Mouse (Mus musculus) limb, embryonic 14.5 days (tissue): ENCODE data around the gene St3gal3. TPM values are rescaled to one million over a fixed set of nuclear protein-coding genes. Genes with fewer than 3 reads are reported as not detected.

ENCODE experiments used
- ATAC-seq: fragments of 200-750 bp; cut with Nextera tagmentation; 2 replicates; pipeline ENCODE4 v1.8.0; 2017; ENCODE audit warnings: low read depth, moderate number of reproducible peaks, moderate TSS enrichment; ENCODE audit not compliant: low FRiP score
- DNase-seq: peaks from one replicate; pipeline ENCODE4 v3.0.0-alpha.2; 2015; ENCODE audit warnings: low spot score
- H3K27ac ChIP-seq: fragments of 300-500 bp; sonication (generic); replicated peaks from 2 replicates; pipeline ENCODE4 v1.5.1; 2014; ENCODE audit warnings: low read depth, mild to moderate bottlenecking, low read length, moderate library complexity, mixed read lengths
- H3K27me3 ChIP-seq: fragments of 300-500 bp; sonication (generic); 2 replicates; pipeline ENCODE4 v1.6.1; 2014; ENCODE audit warnings: low read length, mixed read lengths; ENCODE audit not compliant: control insufficient read depth, insufficient read depth
- H3K36me3 ChIP-seq: fragments of 300-500 bp; sonication (generic); 2 replicates; pipeline ENCODE4 v1.6.1; 2014; ENCODE audit warnings: mild to moderate bottlenecking, low read length, moderate library complexity, mixed read lengths; ENCODE audit not compliant: control insufficient read depth, insufficient read depth
- H3K4me1 ChIP-seq: fragments of 300-500 bp; sonication (generic); 2 replicates; pipeline ENCODE4 v1.6.1; 2014; ENCODE audit warnings: antibody characterized with exemption, low read length, mixed read lengths; ENCODE audit not compliant: control insufficient read depth, insufficient read depth
- H3K4me2 ChIP-seq: fragments of 300-500 bp; sonication (generic); replicated peaks from 2 replicates; pipeline ENCODE4 v1.6.1; 2014; ENCODE audit warnings: low read depth, mild to moderate bottlenecking, low read length, moderate library complexity; ENCODE audit not compliant: severe bottlenecking
- H3K4me3 ChIP-seq: fragments of 300-500 bp; sonication (generic); replicated peaks from 2 replicates; pipeline ENCODE4 v1.5.1; 2014; ENCODE audit warnings: low read length
- H3K9ac ChIP-seq: fragments of 300-500 bp; sonication (generic); 2 replicates; pipeline ENCODE4 v1.6.1; 2014; ENCODE audit warnings: mild to moderate bottlenecking, low read depth, low read length, moderate library complexity; ENCODE audit not compliant: severe bottlenecking
- H3K9me3 ChIP-seq: fragments of 300-500 bp; sonication (generic); 2 replicates; pipeline ENCODE4 v1.6.1; 2016; ENCODE audit warnings: low read length; ENCODE audit not compliant: control insufficient read depth
- POLR2A ChIP-seq: fragments of 200-500 bp; IDR thresholded peaks from 2 replicates; pipeline ENCODE4 v1.8.0; 2012; ENCODE audit warnings: inconsistent platforms, mild to moderate bottlenecking, moderate library complexity, borderline replicate concordance; ENCODE audit not compliant: insufficient read depth, insufficient read length; ENCODE audit errors: extremely low read depth
- WGBS: fragments of 180-500 bp; shearing (Covaris S2); extraction: QIAGEN DNeasy Blood & Tissue Kit; methylation state at CpG from one replicate; pipeline ENCODE4 v1.1.7; 2014; 5-methylcytosine and 5-hydroxymethylcytosine counted together
- polyA plus RNA-seq, 2 experiments: library from polyadenylated mRNA; depleted of rRNA in 1 of 2; stranded (reverse) in 1 of 2; unstranded in 1 of 2; fragments of >200 nt; fragmentation: Nextera tagmentation in 1 of 2; extraction: Ambion mirVana in 1 of 2; gene quantifications; 2 replicates each; pipeline versions ENCODE4 v1.2.1 to v1.2.3; 2012 to 2014

St3gal3 gene
- polyA plus RNA-seq, 2 experiments = 5.4 to 26.1 TPM

GRCm38 (mm10) chr4:117916386-117916785 lies 218.3 kb downstream of the St3gal3 start:
- Histone ChIP-seq H3K27ac (no peak overlapping the region), H3K4me1 (peaks cover 18% of the 10 kb centered on the region), H3K4me2 (no peak overlapping the region), H3K9ac (no peak overlapping the region), H3K9me3 (no peaks in the 10 kb centered on the region), H3K36me3 (peaks cover 14% of the 10 kb centered on the region), H3K27me3 (no peaks in the 10 kb centered on the region), H3K4me3 (no peak overlapping the region)
- ATAC-seq (no peak), DNase-seq (no peak)
- WGBS = 78% methylated on average over 5 of the region's 5 CpGs
- no peak for TF ChIP-seq POLR2A

GRCm38 (mm10) chr4:117915489-117916105 lies 219.1 kb downstream of the St3gal3 start:
- H3K27ac ChIP-seq = peak overlapping the region; percentile 79
- no peak for DNase-seq
- 7% methylated on average over 19 of the region's 19 CpGs for WGBS

GRCm38 (mm10) chr4:117914591-117915442 lies 219.9 kb downstream of the St3gal3 start, which contains the start of gene Ipo13:
Ipo13 (minus strand) TSS chr4:117914999.
- Histone ChIP-seq H3K9me3 (no peaks in the 10 kb centered on the region), H3K4me3 (peak within 1 kb of the TSS; percentile 75), H3K4me1 (peaks cover 18% of the 10 kb centered on the region), H3K27me3 (no peaks in the 10 kb centered on the region), H3K4me2 (peak within 1 kb of the TSS; percentile 99), H3K27ac (peak within 1 kb of the TSS; percentile 79), H3K9ac (peak within 1 kb of the TSS; percentile 72), H3K36me3 (peaks cover 24% of the 10 kb centered on the region)
- peak; percentile 65; the same call in 1 of the 2 replicates for TF ChIP-seq POLR2A
- WGBS = under 1% methylated on average over 57 of the region's 61 CpGs
- DNase-seq = peak; percentile 94
- ATAC-seq = peak; percentile 96

More at GRCm38 (mm10) chr4:117915489-117916105, 219.1 kb downstream of the St3gal3 start:
- Histone ChIP-seq H3K4me2 (peak overlapping the region; percentile 99), H3K9me3 (no peaks in the 10 kb centered on the region), H3K27me3 (no peaks in the 10 kb centered on the region), H3K4me3 (peak overlapping the region; percentile 75), H3K9ac (peak overlapping the region; percentile 72), H3K36me3 (peaks cover 20% of the 10 kb centered on the region), H3K4me1 (peaks cover 18% of the 10 kb centered on the region)
- TF ChIP-seq POLR2A = no peak
- no peak for ATAC-seq

GRCm38 (mm10) chr4:117914031-117914430 lies 220.7 kb downstream of the St3gal3 start:
- WGBS = 16% methylated on average over 8 of the region's 8 CpGs
- ATAC-seq (no peak), DNase-seq (no peak)
- Histone ChIP-seq H3K9ac (peak overlapping the region; percentile 72), H3K9me3 (no peaks in the 10 kb centered on the region), H3K27me3 (no peaks in the 10 kb centered on the region), H3K27ac (no peak overlapping the region), H3K4me1 (peaks cover 18% of the 10 kb centered on the region), H3K4me3 (peak overlapping the region; percentile 75), H3K36me3 (peaks cover 30% of the 10 kb centered on the region), H3K4me2 (peak overlapping the region; percentile 99)
- TF ChIP-seq POLR2A = no peak

GRCm38 (mm10) chr4:117913421-117913820 lies 221.3 kb downstream of the St3gal3 start:
- Histone ChIP-seq H3K36me3 (peaks cover 30% of the 10 kb centered on the region), H3K9me3 (no peaks in the 10 kb centered on the region), H3K9ac (peak overlapping the region; percentile 72; the same call in 1 of the 2 replicates), H3K4me1 (peaks cover 18% of the 10 kb centered on the region), H3K4me3 (peak overlapping the region; percentile 75), H3K27ac (no peak overlapping the region), H3K27me3 (no peaks in the 10 kb centered on the region), H3K4me2 (peak overlapping the region; percentile 99)
- no peak for DNase-seq
- no peak for ATAC-seq
- WGBS = 60% methylated on average over 3 of the region's 3 CpGs
- TF ChIP-seq POLR2A = no peak
